ENCODE assay signal across 12 mouse cellular contexts in genomic region chr9:14389050-14389621, GRCm38 (mm10). TPM values are rescaled to one million over a fixed set of nuclear protein-coding genes. Genes with fewer than 3 reads are reported as not detected.
DNase-seq lines count a peak whose midpoint lies in the region; ATAC-seq and TF ChIP-seq lines count a peak whose summit lies in the region.
"Had no signal": no experiment of that assay in that cellular context is flagged by ENCODE, and none has a peak within 500 bp of the region (broad histone marks: within the 10 kb centered on the region; RNA-seq: fewer than 3 reads in every experiment).

No protein-coding gene starts in this region.

- DNase-seq in forebrain, embryonic 14.5 days (ENCODE audit: low spot score): peak; percentile 7
- no peak for DNase-seq in forebrain, embryonic 11.5 days (ENCODE audit: low spot score)
- DNase-seq in left cerebral cortex, adult 11 months (ENCODE audit: low spot score): peak; percentile 59
- DNase-seq in left cerebral cortex, adult 2 months (ENCODE audit: extremely low spot score in 1 of 2, low spot score in 2 of 2): no peak
- DNase-seq in Muller cell, postnatal 12 days (ENCODE audit: inconsistent ontology term): peak; percentile 82
- DNase-seq in cerebellum, postnatal 14 days: peak; percentile 48 to 64
- no peak for DNase-seq in kidney, postnatal 25 days
- no peak for DNase-seq in thymus, postnatal 36 days
- DNase-seq: heart, postnatal 10 days; spleen, adult 18-20 months had no signal

- no peak overlapping the region for H3K9ac ChIP-seq in forebrain, embryonic 14.5 days (ENCODE audit: low read length)
- H3K9ac ChIP-seq in forebrain, embryonic 11.5 days (ENCODE audit: low read length): no peak overlapping the region
- H3K9ac ChIP-seq: embryonic facial prominence, embryonic 13.5 days; liver, embryonic 15.5 days had no signal

- no peak overlapping the region for H3K4me3 ChIP-seq in forebrain, embryonic 14.5 days (ENCODE audit: low read depth, low read length)
- no peak overlapping the region for H3K4me3 ChIP-seq in forebrain, embryonic 11.5 days (ENCODE audit: low read depth, low read length)
- no peak overlapping the region for H3K4me3 ChIP-seq in left cerebral cortex, adult 2 months
- H3K4me3 ChIP-seq: embryonic facial prominence, embryonic 13.5 days; liver, embryonic 15.5 days had no signal

- H3K9me3 ChIP-seq in forebrain, embryonic 14.5 days (replicated peaks; ENCODE audit: control insufficient read depth, low read length): no peaks in the 10 kb centered on the region
- H3K9me3 ChIP-seq in forebrain, embryonic 11.5 days (ENCODE audit: control insufficient read depth, low read length): no peaks in the 10 kb centered on the region
- H3K9me3 ChIP-seq: embryonic facial prominence, embryonic 13.5 days; liver, embryonic 15.5 days had no signal

- H3K27ac ChIP-seq in forebrain, embryonic 14.5 days (ENCODE audit: low read depth, low read length): no peak overlapping the region
- H3K27ac ChIP-seq in forebrain, embryonic 11.5 days (ENCODE audit: low read depth, low read length): no peak overlapping the region
- H3K27ac ChIP-seq in left cerebral cortex, adult 2 months: no peak overlapping the region; the same call in 1 of the 2 replicates
- H3K27ac ChIP-seq: embryonic facial prominence, embryonic 13.5 days; liver, embryonic 15.5 days had no signal

- no peak for TF ChIP-seq CTCF in left cerebral cortex, adult 2 months (IDR thresholded peaks at IDR 0.05)

- 53% methylated on average over 4 of the region's 4 CpGs for WGBS in forebrain, embryonic 14.5 days
- WGBS in forebrain, embryonic 11.5 days: 82% methylated on average over 4 of the region's 4 CpGs

- no peak overlapping the region for H3K4me2 ChIP-seq in forebrain, embryonic 14.5 days (ENCODE audit: low read length)
- H3K4me2 ChIP-seq in forebrain, embryonic 11.5 days (ENCODE audit: low read depth, low read length, severe bottlenecking): no peak overlapping the region
- H3K4me2 ChIP-seq: embryonic facial prominence, embryonic 13.5 days; liver, embryonic 15.5 days had no signal

- no peaks in the 10 kb centered on the region for H3K36me3 ChIP-seq in forebrain, embryonic 14.5 days (ENCODE audit: control insufficient read depth, insufficient read depth, low read length)
- no peaks in the 10 kb centered on the region for H3K36me3 ChIP-seq in forebrain, embryonic 11.5 days (ENCODE audit: control insufficient read depth, insufficient read depth, low read length)
- H3K36me3 ChIP-seq: embryonic facial prominence, embryonic 13.5 days; liver, embryonic 15.5 days had no signal

- no peak for ATAC-seq in forebrain, embryonic 14.5 days
- ATAC-seq in forebrain, embryonic 11.5 days (replicated peaks; ENCODE audit: low FRiP score): no peak

- intact Hi-C loops in left cerebral cortex, adult 2 months (cut with DNase I): no loop called here

- no peaks in the 10 kb centered on the region for H3K4me1 ChIP-seq in forebrain, embryonic 14.5 days (ENCODE audit: control insufficient read depth, insufficient read depth, low read length)
- H3K4me1 ChIP-seq in forebrain, embryonic 11.5 days (replicated peaks; ENCODE audit: control insufficient read depth, insufficient read depth, low read length): no peaks in the 10 kb centered on the region
- H3K4me1 ChIP-seq: embryonic facial prominence, embryonic 13.5 days had no signal

- no peaks in the 10 kb centered on the region for H3K27me3 ChIP-seq in forebrain, embryonic 14.5 days (replicated peaks; ENCODE audit: control insufficient read depth, insufficient read depth, low read length)
- H3K27me3 ChIP-seq in forebrain, embryonic 11.5 days (ENCODE audit: control insufficient read depth, insufficient read depth, low read length): no peaks in the 10 kb centered on the region
- H3K27me3 ChIP-seq: embryonic facial prominence, embryonic 13.5 days; liver, embryonic 15.5 days had no signal

RNA-seq across cellular contexts. Expression of gene Endod1, which starts 7.8 kb away (rescaled TPM):
- polyA plus RNA-seq in forebrain, embryonic 14.5 days (2014; fragmentation: Nextera tagmentation; extraction: Ambion mirVana): 10.0 and 10.8 TPM in 2 replicates
- polyA plus RNA-seq in forebrain, embryonic 11.5 days (2014; fragmentation: Nextera tagmentation; extraction: Ambion mirVana): 6.6 and 6.7 TPM in 2 replicates
- 10 to 100 TPM; 62.1 to 62.5 TPM for total RNA-seq in left cerebral cortex, adult 2 months (2021)

Comparison
In these comparisons a context has a peak if more than half of its experiments do, and no peak if none do; other contexts are left out.
1. DNase-seq: peak in forebrain, embryonic 14.5 days (single experiment), left cerebral cortex, adult 11 months (single experiment), Muller cell, postnatal 12 days (single experiment) and cerebellum, postnatal 14 days (2 of 2); none in forebrain, embryonic 11.5 days (single experiment), left cerebral cortex, adult 2 months (0 of 2), kidney, postnatal 25 days (0 of 2) and thymus, postnatal 36 days (0 of 2).